Mouse (Mus musculus): ENCODE measurements around the gene Rab3a.
A peak's percentile ranks its signal among the peaks of the same experiment; 100 is the strongest.

Gene Rab3a

DNA sequence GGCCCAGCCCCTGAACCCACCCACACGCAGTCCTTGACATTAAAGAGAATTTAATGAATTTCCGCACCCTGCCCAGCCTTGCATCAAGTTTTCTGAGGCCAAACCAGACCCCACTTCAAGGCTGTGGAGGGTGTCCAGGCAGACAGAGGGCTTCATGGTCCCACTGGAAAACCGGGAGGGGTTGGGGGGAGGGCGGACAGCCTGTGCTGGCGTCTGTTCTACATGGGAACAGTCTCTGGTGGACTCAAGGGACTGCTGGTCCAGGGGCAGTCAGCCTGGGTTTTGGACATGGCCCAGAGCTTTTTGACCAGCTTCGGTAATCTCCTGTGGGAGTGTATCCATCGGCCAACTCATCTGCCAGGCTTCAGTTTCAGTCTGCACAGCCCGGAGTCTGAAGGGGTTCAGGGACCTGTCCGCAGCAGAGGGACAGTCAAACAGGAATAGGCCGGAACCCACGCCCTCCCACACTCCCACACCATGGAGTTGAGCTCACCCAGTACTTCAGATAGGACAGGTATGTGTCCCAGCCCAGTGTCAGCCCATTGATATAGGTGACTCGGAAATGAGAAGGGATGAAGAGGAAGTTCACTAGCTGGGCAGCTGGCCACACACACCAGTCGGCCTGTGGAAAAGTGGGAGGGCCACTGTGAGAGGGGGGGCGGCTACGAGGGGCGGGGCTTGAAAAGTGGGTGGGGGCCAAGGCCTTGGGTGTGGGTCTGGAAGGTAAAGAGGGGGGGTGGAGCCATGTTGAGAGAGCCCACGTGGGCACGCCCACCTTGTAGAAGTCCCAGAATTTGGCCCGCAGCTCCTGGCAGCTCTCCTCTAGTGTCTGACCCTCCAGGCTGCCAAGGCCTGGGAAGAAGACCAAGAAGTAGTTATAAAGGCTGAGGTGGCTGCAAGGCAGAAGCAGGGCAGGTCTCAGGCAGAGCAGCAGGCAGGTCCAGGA lies 4.4 kb downstream of the Rab3a start:
- peak; percentile 66 to 80 for DNase-seq

DNA sequence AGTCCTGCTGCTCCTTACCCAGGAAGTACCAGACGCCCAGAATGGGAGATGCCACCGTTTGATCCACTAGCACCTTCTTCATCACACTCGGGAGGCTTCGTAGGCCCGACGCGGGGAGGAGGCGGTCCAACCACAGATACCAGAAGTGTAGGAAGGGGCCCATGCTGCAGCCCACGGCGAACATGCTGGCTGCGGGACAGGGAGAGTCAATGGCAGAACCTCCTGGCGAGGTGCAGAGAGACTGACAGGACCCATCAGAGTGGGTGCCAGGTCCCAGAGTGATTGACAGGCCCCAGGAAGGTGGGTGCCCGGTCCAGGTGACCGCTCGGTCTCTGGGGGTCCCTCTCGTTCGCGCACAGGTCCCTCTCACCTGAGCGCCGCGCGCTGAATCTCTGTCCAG lies 5.9 kb downstream of the Rab3a start:
- DNase-seq = no peak

DNA sequence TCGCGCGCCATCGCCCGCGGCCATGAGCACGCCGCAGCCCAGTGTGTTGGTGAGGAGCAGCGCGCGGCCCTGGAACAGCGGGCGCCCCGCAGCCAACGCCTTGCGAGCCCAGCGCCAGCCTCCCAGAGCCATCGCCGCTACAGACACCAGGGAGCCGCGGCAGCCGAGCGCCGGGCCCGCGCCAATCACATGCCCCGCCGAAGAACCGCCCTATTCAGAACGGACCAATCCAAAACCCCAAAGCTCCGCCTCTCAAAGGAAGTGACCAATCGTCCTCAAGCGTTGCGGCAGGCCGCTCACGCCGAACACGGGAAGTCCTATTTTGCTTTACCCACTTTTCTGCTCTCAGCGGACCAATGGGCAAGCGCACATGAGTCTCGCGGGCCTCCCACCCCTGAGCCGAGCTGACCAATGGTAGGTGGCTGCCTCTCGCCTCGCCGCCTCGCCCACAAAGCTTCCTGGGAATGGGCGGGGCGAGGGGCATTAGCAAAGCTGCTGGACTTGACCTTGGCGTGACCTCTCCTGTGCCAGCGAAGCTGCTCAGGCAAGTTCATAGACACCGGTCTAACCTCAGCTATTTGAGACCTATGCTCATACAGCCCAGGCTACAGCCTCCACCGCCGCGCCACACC lies 6.4 kb downstream of the Rab3a start, which contains the start of gene Mpv17l2:
Mpv17l2 (minus strand) TSS at position 172 of the 632 bp plus-strand sequence.
- peak; percentile 97 to 98 for DNase-seq

DNA sequence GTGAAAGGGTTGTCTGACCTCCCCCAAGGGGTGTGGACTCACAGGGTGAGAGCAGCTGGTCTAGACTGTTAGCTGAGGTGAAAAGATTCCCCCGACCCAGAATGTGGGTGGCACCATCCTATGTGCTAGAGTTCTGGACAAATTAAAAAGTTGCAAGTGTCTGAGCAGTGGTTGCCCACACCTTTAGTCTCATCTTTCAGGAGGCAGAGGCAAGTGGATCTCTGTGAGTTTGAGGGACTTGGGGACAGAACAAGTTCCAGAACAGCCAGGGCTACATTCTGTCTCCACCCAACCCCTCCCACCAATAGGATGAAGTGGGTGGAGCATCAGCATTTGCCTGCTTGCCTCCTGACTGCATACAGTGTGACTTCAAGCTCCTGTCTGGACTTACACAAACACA lies 7.6 kb downstream of the Rab3a start:
- DNase-seq = no peak

DNA sequence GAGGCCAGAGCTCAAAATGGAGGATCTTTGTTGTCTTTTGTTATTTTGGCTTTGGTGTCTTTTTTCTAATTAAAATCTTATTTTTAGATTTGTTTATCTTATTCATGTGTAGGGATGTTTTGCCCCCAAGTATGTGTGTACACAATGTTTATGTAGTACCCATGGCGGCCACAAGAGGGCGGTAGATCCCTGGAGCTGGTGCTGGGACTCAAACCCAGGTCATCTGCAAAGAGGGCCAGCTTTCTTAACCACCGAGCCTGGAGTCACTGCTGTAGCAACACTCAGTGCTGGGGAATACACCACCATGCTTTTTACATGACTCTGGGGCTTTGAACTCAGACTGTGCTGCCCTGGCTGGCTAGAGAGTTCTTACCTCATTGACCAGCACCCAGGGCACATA lies 8.9 kb downstream of the Rab3a start:
- DNase-seq = peak in 1 of 2 experiments; percentile 72

DNA sequence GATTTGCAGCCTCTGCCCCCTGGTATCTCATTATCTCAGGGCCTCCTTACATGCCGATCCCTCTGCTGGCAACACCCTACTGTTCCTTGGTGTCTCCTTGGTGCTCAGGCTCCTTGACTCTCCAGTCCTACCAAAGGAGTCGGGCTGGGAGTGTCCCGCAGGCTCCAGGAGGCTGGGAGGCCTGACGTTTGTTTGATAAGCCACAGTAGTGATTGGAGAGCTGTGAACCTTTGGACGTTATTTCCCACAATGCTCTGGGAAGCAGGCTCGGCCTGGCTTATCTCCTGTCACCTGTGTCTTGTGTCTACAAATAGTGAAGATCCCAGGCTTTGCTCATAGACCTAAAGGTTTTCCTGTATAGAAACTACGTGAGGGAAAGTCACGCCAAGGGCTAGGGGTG lies 9.5 kb downstream of the Rab3a start:
- DNase-seq = no peak

DNA sequence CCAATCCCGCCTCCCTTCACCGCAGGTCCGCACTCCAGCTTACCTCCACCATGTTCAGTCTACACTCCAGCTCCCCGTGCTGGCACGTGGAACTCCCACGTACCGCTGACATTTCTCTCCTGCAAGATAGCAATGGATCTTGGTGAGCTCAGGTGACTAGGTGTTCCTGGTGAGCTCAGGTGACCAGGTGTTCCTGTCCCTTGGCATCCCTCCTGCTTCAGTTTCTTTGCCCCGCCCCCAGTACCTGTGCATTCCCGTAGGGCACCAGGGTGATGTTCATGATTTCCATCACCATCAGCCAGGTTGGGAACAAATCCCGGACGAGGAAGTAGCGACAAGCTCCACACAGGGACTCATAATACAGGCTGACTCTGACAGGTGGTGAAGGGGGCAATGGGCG lies 10.2 kb downstream of the Rab3a start:
- DNase-seq = no peak

DNA sequence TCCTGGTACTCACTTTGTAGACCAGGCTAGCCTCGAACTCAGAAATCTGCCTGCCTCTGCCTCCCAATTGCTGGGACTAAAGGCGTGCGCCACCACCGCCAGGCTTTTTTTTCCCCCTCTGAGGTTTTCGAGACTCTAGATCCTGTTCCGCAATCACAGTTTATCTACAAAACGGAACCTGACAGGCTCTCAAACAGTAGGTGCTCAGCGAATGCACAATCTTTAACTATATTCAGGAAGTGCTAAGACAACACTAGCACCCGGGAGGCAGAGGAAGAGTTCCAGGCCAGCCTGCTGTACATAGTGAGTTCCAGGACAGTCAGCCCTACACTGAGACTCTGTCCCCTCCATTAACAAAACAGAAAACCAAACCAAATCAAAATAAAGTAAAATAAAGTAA lies 10.8 kb downstream of the Rab3a start:
- no peak for DNase-seq

DNA sequence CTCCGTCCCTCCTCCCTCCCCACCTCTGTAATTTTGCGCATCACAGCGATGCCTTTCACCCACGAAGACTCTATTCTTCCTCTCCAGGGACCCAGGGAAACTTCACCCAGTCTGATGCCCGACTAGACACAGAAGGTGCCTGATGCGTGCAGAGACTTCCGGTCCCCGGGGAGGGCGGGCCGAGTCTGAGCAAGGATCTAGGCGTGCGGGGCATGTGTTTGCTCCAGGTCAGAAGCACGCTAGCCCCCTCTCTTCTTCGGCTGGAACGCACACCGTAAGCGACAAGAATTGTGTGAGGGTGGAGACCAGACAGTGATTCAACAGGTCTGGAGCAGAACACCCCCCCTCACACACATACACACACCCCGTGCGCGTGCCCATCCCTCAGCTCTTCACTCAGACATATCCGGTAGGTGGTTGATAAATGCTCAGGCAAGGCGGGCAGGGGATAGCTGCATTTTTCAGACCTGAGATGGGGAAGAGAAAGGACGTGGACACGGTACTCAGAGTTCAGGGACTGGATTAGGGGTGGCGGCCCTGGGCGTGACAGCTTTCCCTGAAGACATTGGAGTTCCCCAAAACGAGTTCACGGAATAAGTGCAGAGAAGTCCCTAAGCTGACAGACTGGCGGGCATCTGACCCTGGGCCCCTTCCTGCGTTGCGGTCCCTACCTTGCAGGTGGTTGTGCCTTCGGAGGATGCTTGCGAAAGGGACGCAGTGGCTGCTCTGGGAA lies 11.5 kb downstream of the Rab3a start:
- peak; percentile 68 to 69 for DNase-seq

DNA sequence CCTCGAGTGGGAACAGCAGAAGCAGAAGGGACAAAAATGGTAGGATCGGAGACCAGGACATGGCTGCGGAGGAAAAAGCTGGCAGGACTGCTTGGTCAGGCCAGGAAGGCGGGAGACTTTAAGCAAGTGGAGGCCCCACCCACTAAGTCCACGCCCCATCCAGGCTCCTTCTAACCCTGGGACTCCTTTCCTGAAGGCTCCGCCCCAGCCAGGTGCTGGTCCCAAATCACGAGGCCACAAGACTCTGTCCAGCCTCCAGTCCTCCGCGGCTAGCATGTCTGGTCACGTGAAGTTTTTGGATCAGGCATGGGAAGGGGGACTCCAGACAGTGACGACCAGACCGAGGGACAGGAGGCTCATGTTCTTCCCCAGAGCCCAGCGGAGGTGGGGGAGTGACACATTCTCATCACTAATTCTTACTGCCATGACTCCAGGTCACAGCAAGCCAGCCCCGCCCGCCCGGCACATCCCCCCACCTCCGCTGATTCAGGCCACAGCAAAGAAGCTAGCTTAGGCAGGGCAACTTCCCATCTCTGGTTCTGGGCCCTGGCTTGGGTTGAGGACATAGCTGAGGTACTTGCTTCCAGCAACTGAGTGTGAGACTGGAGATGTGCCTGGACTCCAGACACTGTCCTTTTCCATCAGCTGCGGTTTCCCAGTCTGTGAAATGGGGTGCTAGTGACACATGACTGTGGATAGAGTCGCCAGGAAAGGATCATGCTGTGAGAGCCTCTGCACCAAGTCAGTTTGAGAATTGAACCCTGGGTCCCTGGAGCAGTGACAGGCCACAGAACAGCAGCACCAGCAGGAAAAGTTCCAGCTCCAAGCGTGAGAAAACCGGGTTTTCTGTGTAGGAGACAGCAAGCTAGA lies 12.3 kb downstream of the Rab3a start:
- DNase-seq = peak; percentile 86 to 90

DNA sequence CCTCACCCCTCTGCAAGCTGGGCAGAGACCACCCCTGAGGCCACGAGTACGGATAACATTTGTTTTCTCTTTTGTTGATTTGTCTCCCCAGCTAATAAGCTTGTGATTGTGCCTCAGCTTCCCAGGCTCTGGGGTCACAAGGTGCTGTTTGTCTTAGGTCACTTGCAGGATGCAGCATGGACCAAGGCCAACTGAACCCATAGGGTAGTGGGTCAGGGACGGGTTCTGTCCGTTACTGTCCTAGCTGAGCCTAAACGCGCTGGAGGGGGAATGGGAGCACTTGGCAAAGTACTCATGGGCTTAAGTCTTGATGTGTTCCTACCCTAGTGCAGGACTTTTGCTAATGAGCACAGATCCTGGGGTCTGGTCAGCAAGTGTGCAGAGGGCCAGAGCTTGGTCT lies 13.0 kb downstream of the Rab3a start:
- no peak for DNase-seq

DNA sequence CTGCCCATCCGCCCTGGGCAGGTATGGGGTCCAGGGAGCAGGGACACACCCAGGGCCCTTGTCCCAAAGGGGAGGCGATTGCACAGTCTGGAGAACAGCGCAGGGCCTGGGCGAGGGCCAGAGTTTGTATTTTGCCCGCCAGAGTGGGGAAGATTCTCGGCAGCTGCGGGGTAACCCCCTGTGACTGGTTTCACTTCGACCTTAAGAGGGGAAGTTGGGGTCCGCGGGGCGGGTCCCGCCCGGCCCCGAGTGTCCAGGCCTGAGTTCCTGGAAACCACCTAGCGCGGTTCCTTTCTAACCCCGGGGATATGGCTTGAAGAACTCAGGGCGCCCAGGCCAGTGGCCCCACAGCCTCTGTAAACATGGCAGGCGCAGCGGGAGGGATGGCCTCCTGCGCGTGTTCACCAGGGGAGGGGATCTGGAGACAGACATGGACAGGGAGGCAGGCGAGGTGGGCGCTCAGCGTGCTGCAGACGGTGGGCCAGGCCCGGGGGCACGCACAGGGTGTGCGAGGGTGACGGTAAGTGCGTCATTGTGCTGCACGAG lies 13.8 kb downstream of the Rab3a start:
- DNase-seq = peak; percentile 60 to 72

DNA sequence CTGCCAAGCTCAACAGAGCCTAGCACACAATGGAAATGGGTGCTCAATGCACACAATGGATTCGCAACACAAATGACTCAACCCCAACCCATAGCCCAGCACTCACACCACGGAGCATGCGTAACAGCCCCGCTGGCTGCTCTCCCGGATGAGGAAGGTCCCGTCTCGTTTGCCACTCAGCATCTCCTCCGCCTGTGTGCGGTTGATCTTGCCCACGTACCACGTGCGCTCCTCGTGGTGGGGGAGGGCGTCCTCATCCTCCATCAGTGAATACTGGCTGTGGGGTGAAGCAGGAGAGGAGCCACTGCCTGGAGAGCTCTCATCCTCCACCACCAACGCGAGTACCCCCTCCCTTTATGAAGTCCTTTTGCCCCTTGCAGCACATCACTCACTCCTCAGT lies 14.5 kb downstream of the Rab3a start:
- DNase-seq = peak; percentile 61 to 62

DNA sequence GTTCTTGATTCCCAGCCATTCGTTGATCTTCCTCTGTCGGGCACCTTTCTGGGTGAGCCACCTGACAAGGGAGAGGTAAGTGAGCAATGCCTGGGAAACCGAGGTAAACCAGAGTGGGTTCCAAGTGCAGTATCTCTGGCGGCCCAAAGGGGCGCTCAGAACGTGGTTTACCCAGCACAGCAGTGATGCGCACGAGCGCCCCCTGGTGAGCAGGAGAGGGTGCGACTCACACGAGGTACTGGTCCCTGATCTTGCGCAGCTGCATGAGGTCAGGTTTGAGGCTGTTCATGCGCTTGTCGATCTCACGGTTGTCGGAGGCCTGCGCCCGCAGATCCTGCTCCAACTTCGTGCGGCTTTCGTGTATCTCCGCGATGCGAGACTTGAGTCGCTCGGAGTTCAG lies 14.9 kb downstream of the Rab3a start:
- peak; percentile 93 to 97 for DNase-seq

DNA sequence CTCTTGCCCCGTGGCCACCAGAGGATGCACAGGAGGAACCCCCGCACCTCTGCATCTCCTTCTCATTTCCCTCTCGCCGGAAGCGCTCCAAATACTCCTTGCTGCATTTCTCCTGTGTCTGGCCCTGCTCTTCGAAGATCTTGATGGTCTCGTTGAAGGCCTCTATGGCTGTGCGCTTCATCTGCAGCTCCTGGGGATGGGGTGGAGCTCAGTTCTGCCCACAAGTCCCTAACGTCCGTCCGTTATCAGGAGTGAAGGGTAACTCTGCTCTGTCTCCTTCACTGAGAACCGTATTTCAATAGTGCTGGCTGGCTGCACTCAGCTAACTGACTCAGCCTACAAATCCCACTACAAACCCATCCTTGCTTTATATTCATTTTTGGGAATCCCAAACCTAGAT lies 15.4 kb downstream of the Rab3a start:
- no peak for DNase-seq

DNA sequence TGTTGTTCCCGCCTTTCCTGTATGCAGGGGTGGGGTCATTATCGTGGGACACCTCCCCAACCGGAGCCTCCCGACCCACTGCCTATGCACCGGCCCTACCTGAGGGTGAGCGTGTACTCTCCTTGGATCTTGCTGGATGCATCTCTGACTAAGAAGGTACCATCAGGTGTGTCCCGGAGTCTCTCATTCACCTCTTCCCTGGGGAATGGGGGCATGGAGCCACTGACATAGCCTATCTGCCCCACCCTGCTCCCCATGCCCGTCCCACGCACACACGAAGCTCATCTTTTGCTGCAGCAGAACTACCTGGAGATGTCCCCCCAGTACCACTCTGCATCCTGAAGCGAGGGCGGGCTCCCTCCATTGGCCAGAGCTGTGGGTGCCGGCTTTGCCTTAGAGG lies 16.3 kb downstream of the Rab3a start:
- no peak for DNase-seq

DNA sequence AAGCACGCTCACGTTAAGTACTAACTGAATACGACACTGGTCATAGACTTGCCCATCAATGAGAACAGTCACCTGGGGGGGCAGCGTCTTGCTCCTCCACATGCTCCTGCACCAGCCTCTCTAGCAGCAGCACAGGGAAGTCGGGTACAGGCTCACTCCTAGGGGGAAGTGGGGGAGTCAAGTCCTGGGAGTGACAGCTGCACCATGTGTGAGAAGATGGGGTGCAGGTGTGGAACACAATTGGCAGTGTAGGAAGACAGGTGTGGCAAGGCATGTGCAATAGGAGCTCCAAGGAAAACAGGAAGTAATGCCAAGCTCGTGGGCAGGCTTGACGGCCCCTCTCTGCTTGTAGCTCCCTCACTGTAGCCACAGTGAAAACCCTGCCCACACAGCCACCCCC lies 16.7 kb downstream of the Rab3a start:
- DNase-seq = no peak

DNA sequence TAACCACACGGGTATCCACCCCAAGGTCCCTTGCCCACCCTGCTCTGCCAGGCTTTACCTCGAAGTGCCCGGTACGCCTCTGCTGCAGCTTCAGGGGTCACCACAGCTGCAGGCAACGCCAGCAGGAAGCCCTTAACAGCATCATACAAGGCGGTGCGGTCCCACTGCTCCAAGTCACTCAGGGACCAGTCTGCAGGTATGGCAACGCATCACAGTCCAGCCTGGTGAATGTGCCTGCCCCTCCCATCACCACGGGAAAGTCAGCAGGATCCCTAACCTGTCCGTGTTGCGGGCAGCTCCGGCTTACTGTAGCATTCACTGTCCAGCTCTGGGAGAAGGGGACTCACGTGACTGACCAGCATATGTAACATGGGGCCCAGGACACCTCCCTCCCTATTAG lies 17.6 kb downstream of the Rab3a start:
- no peak for DNase-seq

DNA sequence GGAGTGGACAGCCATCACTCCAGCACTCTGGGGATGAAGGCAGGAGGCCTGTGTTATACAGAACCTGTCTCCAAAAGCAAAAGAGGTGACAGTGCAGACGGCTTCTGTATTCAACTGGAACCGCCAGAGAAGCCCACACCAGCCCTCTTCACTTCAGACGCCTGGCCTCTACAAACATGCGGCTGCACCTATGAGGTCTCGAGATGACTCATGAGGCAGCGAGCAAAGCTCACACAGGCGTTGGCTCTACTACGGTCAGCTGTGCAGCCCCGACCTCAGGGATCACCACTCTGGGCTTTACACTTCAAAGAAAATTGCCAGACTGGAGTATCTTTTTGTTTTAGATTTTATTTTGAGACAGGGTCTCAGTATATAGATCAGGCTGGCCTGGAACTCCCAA lies 18.4 kb downstream of the Rab3a start:
- no peak for DNase-seq

DNA sequence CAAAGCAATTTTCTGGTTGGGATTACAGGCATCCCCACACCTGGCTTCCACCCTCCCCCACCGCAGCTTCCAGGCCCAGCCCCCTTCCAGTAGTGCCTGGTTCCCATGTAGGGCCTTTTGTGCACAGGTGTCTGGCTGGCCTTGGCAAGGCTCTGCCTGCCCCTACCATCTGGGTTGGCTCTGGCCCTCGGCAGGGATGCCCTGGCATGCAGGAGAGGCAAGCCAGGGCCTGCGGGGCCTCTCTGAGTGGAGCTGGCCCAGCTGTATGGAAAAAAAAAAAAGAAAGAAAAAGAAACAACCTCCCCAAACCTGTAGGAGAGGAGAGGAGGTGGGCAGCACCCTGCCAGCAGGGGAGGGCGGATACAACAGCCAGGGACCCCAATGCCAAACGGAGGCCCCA lies 18.9 kb downstream of the Rab3a start:
- DNase-seq = no peak

DNA sequence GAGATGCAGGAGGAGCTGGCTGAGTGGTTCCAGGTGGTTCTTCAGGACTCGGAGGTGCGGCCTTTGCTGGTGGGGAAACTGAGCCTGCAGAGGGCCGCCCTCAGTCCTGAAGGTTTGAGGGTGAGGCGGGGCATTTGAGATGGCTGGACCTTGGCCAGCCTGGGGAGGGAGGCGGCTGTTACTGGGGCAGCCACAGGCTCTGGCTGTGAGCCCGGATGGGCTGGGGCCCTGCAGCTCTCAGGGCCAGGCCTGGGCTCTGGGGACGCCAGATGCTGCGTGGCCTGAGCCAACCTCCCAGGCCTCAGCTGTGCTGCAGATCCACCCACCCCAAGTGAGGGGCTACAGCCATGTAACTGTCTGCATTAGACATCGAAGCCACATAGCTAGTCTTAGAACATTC lies 19.4 kb downstream of the Rab3a start:
- DNase-seq = peak; percentile 79 to 93

DNA sequence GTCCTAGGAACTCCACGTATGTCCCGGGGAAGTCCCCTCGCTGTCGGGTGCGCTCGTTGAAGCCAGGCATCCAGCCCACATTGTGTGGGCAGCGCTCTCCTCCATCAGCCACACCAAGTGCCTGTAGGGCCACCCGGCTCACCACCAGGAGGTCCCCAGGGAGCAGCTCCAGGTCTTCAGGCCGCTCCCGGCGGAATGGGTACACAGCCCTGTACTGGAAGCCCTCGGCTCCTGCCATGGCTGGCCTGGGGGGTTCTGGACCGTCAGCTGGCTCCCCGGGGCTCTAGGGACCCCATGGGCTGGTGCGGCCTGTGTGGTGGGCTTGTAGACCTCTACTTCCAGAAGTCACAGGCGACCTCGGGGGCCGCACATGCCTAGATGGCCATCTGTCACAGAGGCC lies 20.3 kb downstream of the Rab3a start:
- no peak for DNase-seq
